Mouse (Mus musculus): Measurements from ENCODE around the gene Gigyf2. TPM values are rescaled to one million over a fixed set of nuclear protein-coding genes. Genes with fewer than 3 reads are reported as not detected.

Gene Gigyf2
- polyA plus RNA-seq, 1 experiment from 2014 or later, result 71.3 TPM

GRCm38 (mm10) chr1:87324649-87325048 lies 2.1 kb upstream of the Gigyf2 start:
- Histone ChIP-seq H3K4me2 (replicated peaks) (no peak overlapping the region), H3K9ac (replicated peaks) (no peak overlapping the region), H3K4me1 (peaks cover 19% of the 10 kb centered on the region), H3K27ac (replicated peaks) (no peak overlapping the region), H3K27me3 (no peaks in the 10 kb centered on the region), H3K9me3 (peaks cover 18% of the 10 kb centered on the region; the same call in 1 of the 2 replicates), H3K36me3 (no peaks in the 10 kb centered on the region), H3K4me3 (no peak overlapping the region)
- no peak for ATAC-seq (replicated peaks)

- peak overlapping the region; percentile 94 for H3K9ac ChIP-seq (replicated peaks)
- peak overlapping the region; percentile 94 for H3K27ac ChIP-seq (replicated peaks)
- peak overlapping the region; percentile 82 for H3K4me3 ChIP-seq
- ATAC-seq (replicated peaks), result peak; percentile 56
- WGBS, result under 1% methylated on average over 50 of the region's 53 CpGs
- no peaks in the 10 kb centered on the region for H3K9me3 ChIP-seq
- H3K4me1 ChIP-seq, result peaks cover 19% of the 10 kb centered on the region
- peak overlapping the region; percentile 77 for H3K4me2 ChIP-seq (replicated peaks)
- H3K36me3 ChIP-seq, result no peaks in the 10 kb centered on the region
- H3K27me3 ChIP-seq, result no peaks in the 10 kb centered on the region
These were observed 515 bp downstream of the Gigyf2 start for GRCm38 (mm10) chr1:87327165-87327861.

GRCm38 (mm10) chr1:87331774-87332173 lies 5.0 kb downstream of the Gigyf2 start:
- WGBS, result 98% methylated on average over 4 of the region's 4 CpGs
- no peak overlapping the region for H3K4me2 ChIP-seq (replicated peaks)
- H3K36me3 ChIP-seq, result peaks cover 21% of the 10 kb centered on the region
- H3K9ac ChIP-seq (replicated peaks), result no peak overlapping the region
- H3K4me3 ChIP-seq, result no peak overlapping the region
- H3K4me1 ChIP-seq, result peaks cover 15% of the 10 kb centered on the region
- no peak overlapping the region for H3K27ac ChIP-seq (replicated peaks)
- H3K9me3 ChIP-seq, result no peaks in the 10 kb centered on the region
- ATAC-seq (replicated peaks), result no peak
- H3K27me3 ChIP-seq, result no peaks in the 10 kb centered on the region

GRCm38 (mm10) chr1:87350576-87350975 lies 23.8 kb downstream of the Gigyf2 start:
- Histone ChIP-seq H3K36me3 (peaks cover 11% of the 10 kb centered on the region), H3K4me1 (no peaks in the 10 kb centered on the region; the same call in 1 of the 2 replicates), H3K27ac (replicated peaks) (no peak overlapping the region), H3K4me2 (replicated peaks) (no peak overlapping the region), H3K9ac (replicated peaks) (no peak overlapping the region), H3K27me3 (no peaks in the 10 kb centered on the region), H3K4me3 (no peak overlapping the region), H3K9me3 (no peaks in the 10 kb centered on the region)
- ATAC-seq (replicated peaks), result no peak
- 93% methylated on average over 2 of the region's 2 CpGs for WGBS

- H3K27ac ChIP-seq (replicated peaks), result no peak overlapping the region
- no peak for ATAC-seq (replicated peaks)
These were observed 33.5 kb downstream of the Gigyf2 start for GRCm38 (mm10) chr1:87360276-87360675.

DNA sequence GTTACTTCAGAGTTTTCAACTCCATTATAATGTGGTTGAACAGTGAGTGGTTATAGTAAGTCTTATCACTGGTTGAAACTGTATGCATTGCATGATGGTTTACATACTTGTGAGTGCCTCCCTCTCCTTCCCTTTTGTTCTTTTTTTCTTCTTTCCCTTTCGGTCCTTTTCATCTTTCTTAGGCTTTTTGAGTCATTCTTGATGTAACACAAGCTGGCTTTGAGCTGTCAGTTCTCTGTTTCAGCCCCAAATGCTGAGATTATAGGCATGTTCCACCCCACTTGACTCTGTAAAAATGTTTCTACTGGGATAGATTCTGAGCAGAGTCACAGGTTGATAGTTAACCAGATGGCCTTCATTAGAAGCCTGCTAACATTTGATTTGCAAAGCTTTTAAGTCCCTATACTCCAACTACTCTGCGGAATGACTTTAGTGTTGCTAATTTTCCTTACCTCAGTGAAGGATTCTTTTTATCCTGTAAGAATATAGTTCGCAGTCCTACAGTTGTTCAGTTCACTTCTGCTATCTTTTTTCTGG lies 51.3 kb downstream of the Gigyf2 start:
- Histone ChIP-seq H3K9ac (replicated peaks) (no peak overlapping the region), H3K27me3 (no peaks in the 10 kb centered on the region), H3K36me3 (peaks cover 19% of the 10 kb centered on the region), H3K4me3 (no peak overlapping the region), H3K27ac (replicated peaks) (no peak overlapping the region), H3K9me3 (no peaks in the 10 kb centered on the region), H3K4me1 (no peaks in the 10 kb centered on the region), H3K4me2 (replicated peaks) (no peak overlapping the region)
- no peak for ATAC-seq (replicated peaks)
- 88% methylated on average over 3 of the region's 3 CpGs for WGBS

More at GRCm38 (mm10) chr1:87360276-87360675, 33.5 kb downstream of the Gigyf2 start:
- Histone ChIP-seq H3K4me3 (no peak overlapping the region), H3K4me2 (replicated peaks) (no peak overlapping the region), H3K9ac (replicated peaks) (no peak overlapping the region), H3K9me3 (no peaks in the 10 kb centered on the region), H3K36me3 (peaks cover 16% of the 10 kb centered on the region), H3K27me3 (no peaks in the 10 kb centered on the region), H3K4me1 (no peaks in the 10 kb centered on the region)
- WGBS, result 65% methylated on average over 1 of the region's 1 CpGs

DNA sequence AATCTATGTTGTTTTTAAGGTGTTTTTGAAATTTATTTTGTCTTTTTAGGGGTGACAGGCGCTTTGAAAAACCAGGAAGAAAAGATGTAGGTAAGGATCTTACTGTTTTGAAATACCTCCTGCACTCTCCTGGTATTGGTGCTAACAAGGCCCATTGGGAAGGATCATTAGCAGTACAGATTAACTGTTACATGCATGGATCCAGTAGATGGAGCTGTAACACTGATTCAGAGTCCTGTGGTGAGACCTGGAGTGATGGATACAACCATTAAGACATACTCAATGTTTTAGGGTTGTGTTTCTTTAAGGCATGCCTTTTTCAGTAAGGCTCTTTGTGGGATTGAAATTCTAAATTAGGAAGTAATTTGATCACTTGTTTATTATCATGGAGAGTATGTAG lies 53.1 kb downstream of the Gigyf2 start:
- Histone ChIP-seq H3K4me2 (replicated peaks) (no peak overlapping the region), H3K27me3 (no peaks in the 10 kb centered on the region), H3K9ac (replicated peaks) (no peak overlapping the region), H3K27ac (replicated peaks) (no peak overlapping the region), H3K4me3 (no peak overlapping the region), H3K9me3 (no peaks in the 10 kb centered on the region), H3K36me3 (peaks cover 13% of the 10 kb centered on the region), H3K4me1 (no peaks in the 10 kb centered on the region)
- 100% methylated on average over 1 of the region's 1 CpGs for WGBS
- ATAC-seq (replicated peaks), result no peak

DNA sequence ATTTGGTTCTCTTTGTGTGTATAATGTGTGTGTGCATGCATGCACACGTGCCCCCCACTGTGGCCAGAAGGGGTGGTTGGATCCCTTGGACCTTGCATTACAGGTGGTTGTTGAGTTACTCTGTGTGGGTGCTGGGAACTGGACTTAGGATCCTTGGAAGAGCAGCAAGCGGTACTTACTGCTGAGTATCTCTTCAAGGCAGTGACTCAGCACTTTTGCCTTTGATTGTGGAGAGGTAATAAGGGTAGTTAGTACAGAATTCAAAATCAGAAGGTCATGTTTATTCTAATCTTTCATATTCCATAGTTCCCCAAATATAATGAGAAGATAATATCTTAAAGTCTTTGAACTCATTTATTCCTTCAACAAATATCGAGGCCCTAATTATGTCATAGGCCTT lies 54.4 kb downstream of the Gigyf2 start:
- Histone ChIP-seq H3K4me2 (replicated peaks) (no peak overlapping the region), H3K27ac (replicated peaks) (no peak overlapping the region), H3K27me3 (no peaks in the 10 kb centered on the region), H3K9me3 (no peaks in the 10 kb centered on the region), H3K4me3 (no peak overlapping the region), H3K9ac (replicated peaks) (no peak overlapping the region), H3K4me1 (no peaks in the 10 kb centered on the region), H3K36me3 (peaks cover 8% of the 10 kb centered on the region; the same call in 1 of the 2 replicates)
- 93% methylated on average over 3 of the region's 3 CpGs for WGBS
- ATAC-seq (replicated peaks), result no peak

- peaks cover 21% of the 10 kb centered on the region; the same call in 1 of the 2 replicates for H3K36me3 ChIP-seq
- no peak for ATAC-seq (replicated peaks)
- no peaks in the 10 kb centered on the region for H3K4me1 ChIP-seq
- H3K4me3 ChIP-seq, result no peak overlapping the region
- no peak overlapping the region for H3K4me2 ChIP-seq (replicated peaks)
- no peak overlapping the region for H3K27ac ChIP-seq (replicated peaks)
- no peak overlapping the region for H3K9ac ChIP-seq (replicated peaks)
- no peaks in the 10 kb centered on the region for H3K9me3 ChIP-seq
- 91% methylated on average over 9 of the region's 9 CpGs for WGBS
- no peaks in the 10 kb centered on the region for H3K27me3 ChIP-seq
These were observed 59.8 kb downstream of the Gigyf2 start for GRCm38 (mm10) chr1:87386436-87387092.

DNA sequence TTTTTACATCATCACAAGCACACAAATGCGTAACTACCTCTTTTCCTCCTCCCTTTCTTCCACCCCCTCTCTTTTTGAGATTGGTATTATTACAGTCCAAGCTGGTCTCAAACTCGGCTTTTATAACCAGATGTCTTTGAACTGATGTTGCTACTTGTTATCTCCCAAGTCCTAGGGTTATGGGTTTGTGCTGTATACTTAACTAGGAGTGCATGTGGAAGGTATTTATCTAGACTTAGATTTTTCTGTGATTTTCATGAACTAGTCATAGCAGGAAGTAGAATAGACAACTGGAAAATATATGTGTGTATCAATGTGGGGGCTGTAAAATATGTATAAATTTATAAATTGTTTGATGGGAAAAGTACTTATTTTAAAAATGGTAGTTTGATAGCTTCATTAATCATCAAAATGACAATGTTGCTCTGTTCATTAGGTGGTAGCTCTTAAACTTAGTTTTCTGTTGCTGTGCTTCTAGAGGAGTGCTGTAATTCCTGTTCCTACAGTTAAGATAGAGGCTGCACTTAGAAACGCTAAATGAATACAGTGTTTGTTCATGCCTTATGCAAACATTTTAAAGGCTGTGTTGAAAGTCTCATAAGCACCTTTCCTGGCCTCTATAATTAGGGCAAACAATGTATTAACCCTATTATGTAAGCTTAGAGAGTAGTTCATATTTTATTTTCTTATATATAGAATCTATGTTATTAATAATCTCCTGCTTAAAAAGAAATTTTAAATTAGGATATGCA lies 66.8 kb downstream of the Gigyf2 start:
- no peaks in the 10 kb centered on the region for H3K9me3 ChIP-seq
- no peaks in the 10 kb centered on the region for H3K27me3 ChIP-seq
- H3K9ac ChIP-seq (replicated peaks), result no peak overlapping the region
- H3K36me3 ChIP-seq, result peaks cover 18% of the 10 kb centered on the region; the same call in 1 of the 2 replicates
- WGBS, result 78% methylated on average over 3 of the region's 3 CpGs
- H3K4me1 ChIP-seq, result 0 out of 2 replicates have a peak, but pooled peaks cover 7% of the 10 kb centered on the region
- ATAC-seq (replicated peaks), result no peak
- no peak overlapping the region for H3K27ac ChIP-seq (replicated peaks)
- no peak overlapping the region for H3K4me2 ChIP-seq (replicated peaks)
- H3K4me3 ChIP-seq, result no peak overlapping the region

- Histone ChIP-seq H3K9ac (replicated peaks) (no peak within 1 kb of the TSS), H3K27me3 (no peaks in the 10 kb centered on the region), H3K4me2 (replicated peaks) (no peak within 1 kb of the TSS), H3K4me1 (0 out of 2 replicates have a peak, but pooled peaks cover 7% of the 10 kb centered on the region), H3K4me3 (no peak within 1 kb of the TSS), H3K9me3 (no peaks in the 10 kb centered on the region), H3K27ac (replicated peaks) (no peak within 1 kb of the TSS), H3K36me3 (peaks cover 14% of the 10 kb centered on the region; the same call in 1 of the 2 replicates)
- WGBS, result 7% methylated on average over 6 of the region's 6 CpGs
- no peak for ATAC-seq (replicated peaks)
These were observed 67.8 kb downstream of the Gigyf2 start, which contains the start of gene Kcnj13 for GRCm38 (mm10) chr1:87394594-87394993. Kcnj13 (minus strand) TSS chr1:87394729.
